Mouse (Mus musculus): ENCODE measurements around the gene Mtcl1.

Gene Mtcl1

GRCm38 (mm10) chr17:66435007-66435406 lies 14.5 kb downstream of the Mtcl1 start:
- no peak for TF ChIP-seq GATA4 (IDR thresholded peaks at IDR 0.05; ENCODE audit: insufficient replicate concordance, low read length)

GRCm38 (mm10) chr17:66434566-66434965 lies 15.0 kb downstream of the Mtcl1 start:
- TF ChIP-seq GATA4 (IDR thresholded peaks at IDR 0.05; ENCODE audit: insufficient replicate concordance, low read length), result no peak

- no peak for TF ChIP-seq GATA4 (IDR thresholded peaks at IDR 0.05; ENCODE audit: insufficient replicate concordance, low read length)
Measured at GRCm38 (mm10) chr17:66419421-66419820, 30.1 kb downstream of the Mtcl1 start.

GRCm38 (mm10) chr17:66417748-66418147 lies 31.8 kb downstream of the Mtcl1 start:
- TF ChIP-seq GATA4 (IDR thresholded peaks at IDR 0.05; ENCODE audit: insufficient replicate concordance, low read length), result no peak

- no peak for TF ChIP-seq GATA4 (IDR thresholded peaks at IDR 0.05; ENCODE audit: insufficient replicate concordance, low read length)
Measured at GRCm38 (mm10) chr17:66417329-66417728, 32.2 kb downstream of the Mtcl1 start.

GRCm38 (mm10) chr17:66416841-66417313 lies 32.7 kb downstream of the Mtcl1 start:
- TF ChIP-seq GATA4 (IDR thresholded peaks at IDR 0.05; ENCODE audit: insufficient replicate concordance, low read length), result no peak

- TF ChIP-seq GATA4 (IDR thresholded peaks at IDR 0.05; ENCODE audit: insufficient replicate concordance, low read length), result no peak
Measured at GRCm38 (mm10) chr17:66416436-66416835, 33.1 kb downstream of the Mtcl1 start.

GRCm38 (mm10) chr17:66414331-66414730 lies 35.2 kb downstream of the Mtcl1 start:
- no peak for TF ChIP-seq GATA4 (IDR thresholded peaks at IDR 0.05; ENCODE audit: insufficient replicate concordance, low read length)

- TF ChIP-seq GATA4 (IDR thresholded peaks at IDR 0.05; ENCODE audit: insufficient replicate concordance, low read length), result no peak
Measured at GRCm38 (mm10) chr17:66412155-66412970, 37.2 kb downstream of the Mtcl1 start.

- no peak for TF ChIP-seq GATA4 (IDR thresholded peaks at IDR 0.05; ENCODE audit: insufficient replicate concordance, low read length)
Measured at GRCm38 (mm10) chr17:66410884-66411426, 38.6 kb downstream of the Mtcl1 start.

GRCm38 (mm10) chr17:66409070-66409605 lies 40.4 kb downstream of the Mtcl1 start:
- no peak for TF ChIP-seq GATA4 (IDR thresholded peaks at IDR 0.05; ENCODE audit: insufficient replicate concordance, low read length)

GRCm38 (mm10) chr17:66408400-66408799 lies 41.1 kb downstream of the Mtcl1 start:
- no peak for TF ChIP-seq GATA4 (IDR thresholded peaks at IDR 0.05; ENCODE audit: insufficient replicate concordance, low read length)

- TF ChIP-seq GATA4 (IDR thresholded peaks at IDR 0.05; ENCODE audit: insufficient replicate concordance, low read length), result no peak
Measured at GRCm38 (mm10) chr17:66407833-66408232, 41.7 kb downstream of the Mtcl1 start.

GRCm38 (mm10) chr17:66405601-66406000 lies 43.9 kb downstream of the Mtcl1 start:
- TF ChIP-seq GATA4 (IDR thresholded peaks at IDR 0.05; ENCODE audit: insufficient replicate concordance, low read length), result no peak

GRCm38 (mm10) chr17:66404883-66405590 lies 44.5 kb downstream of the Mtcl1 start:
- no peak for TF ChIP-seq GATA4 (IDR thresholded peaks at IDR 0.05; ENCODE audit: insufficient replicate concordance, low read length)

Measured in liver, adult (tissue).